Mouse (Mus musculus) liver, embryonic 14.5 days (tissue): ENCODE results near the gene Ctnnd1.

Source experiments
- CTCF ChIP-seq: IDR thresholded peaks from 2 replicates; pipeline ENCODE4 v1.5.1; 2016; ENCODE audit warnings: antibody characterized with exemption, low read depth, control low read depth
- EP300 ChIP-seq: IDR thresholded peaks from 2 replicates; pipeline ENCODE4 v1.6.1; 2016; ENCODE audit warnings: antibody characterized with exemption, low read depth

- TF ChIP-seq EP300 (no peak), CTCF (no peak)
Observed at GRCm38 (mm10) chr2:84655864-84656263, 5.3 kb upstream of the Ctnnd1 start.
